Mouse (Mus musculus): ENCODE measurements around the gene Stx16. TPM values are rescaled to one million over a fixed set of nuclear protein-coding genes. Genes with fewer than 3 reads are reported as not detected.

Stx16 gene
- polyA plus RNA-seq, 1 experiment from 2014 or later: 4.1 TPM

DNA sequence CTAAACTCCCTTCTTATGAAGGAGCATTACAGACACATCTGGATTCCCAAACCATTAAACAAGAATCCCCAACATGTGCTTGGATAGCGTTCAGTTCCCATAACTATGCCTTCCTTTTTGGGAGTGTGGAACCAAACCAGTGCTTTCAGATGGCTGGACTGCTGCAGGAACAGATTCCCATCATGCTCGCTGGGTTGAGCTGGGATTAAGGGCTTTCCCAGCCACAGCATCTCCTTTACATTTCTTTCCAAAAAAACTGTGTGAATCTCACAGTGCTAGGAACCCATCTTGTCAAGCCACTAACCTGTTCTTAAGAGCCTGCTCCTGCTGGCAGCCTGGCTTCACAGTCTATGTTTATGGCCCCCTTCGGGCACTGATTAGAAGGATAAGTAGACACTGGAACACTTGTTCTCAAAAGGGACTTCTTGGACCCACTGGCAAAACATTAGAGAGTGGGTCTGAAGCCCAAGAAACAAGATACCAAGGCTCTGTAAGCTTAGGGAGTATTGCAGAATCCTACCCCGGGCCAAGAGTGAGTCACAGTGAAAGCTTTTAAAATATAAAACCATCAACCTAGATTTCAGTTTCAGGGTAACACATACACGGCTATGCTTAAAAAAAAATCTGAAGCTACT, 2.8 kb upstream of the Stx16 start:
- no peak overlapping the region for H3K9ac ChIP-seq (ENCODE audit: low read length)
- no peaks in the 10 kb centered on the region for H3K27me3 ChIP-seq (ENCODE audit: control insufficient read depth, insufficient read depth, low read length)
- WGBS: 46% methylated on average over 5 of the region's 5 CpGs
- peaks cover 8% of the 10 kb centered on the region for H3K4me1 ChIP-seq (replicated peaks; ENCODE audit: control insufficient read depth, insufficient read depth)
- TF ChIP-seq EP300 (optimal IDR thresholded peaks at IDR 0.05): no peak
- TF ChIP-seq CTCF (IDR thresholded peaks at IDR 0.05; ENCODE audit: low read depth): no peak
- H3K27ac ChIP-seq (replicated peaks): peak overlapping the region; percentile 81
- no peaks in the 10 kb centered on the region for H3K9me3 ChIP-seq (ENCODE audit: control insufficient read depth, low read length)
- DNase-seq (ENCODE audit: low spot score) (no peak), ATAC-seq (ENCODE audit: low FRiP score, low TSS enrichment) (no peak)
- H3K36me3 ChIP-seq (ENCODE audit: control insufficient read depth, insufficient read depth, low read length): no peaks in the 10 kb centered on the region
- no peak overlapping the region for H3K4me3 ChIP-seq (ENCODE audit: low read depth, low read length)
- no peak overlapping the region for H3K4me2 ChIP-seq (replicated peaks; ENCODE audit: low read depth)

DNA sequence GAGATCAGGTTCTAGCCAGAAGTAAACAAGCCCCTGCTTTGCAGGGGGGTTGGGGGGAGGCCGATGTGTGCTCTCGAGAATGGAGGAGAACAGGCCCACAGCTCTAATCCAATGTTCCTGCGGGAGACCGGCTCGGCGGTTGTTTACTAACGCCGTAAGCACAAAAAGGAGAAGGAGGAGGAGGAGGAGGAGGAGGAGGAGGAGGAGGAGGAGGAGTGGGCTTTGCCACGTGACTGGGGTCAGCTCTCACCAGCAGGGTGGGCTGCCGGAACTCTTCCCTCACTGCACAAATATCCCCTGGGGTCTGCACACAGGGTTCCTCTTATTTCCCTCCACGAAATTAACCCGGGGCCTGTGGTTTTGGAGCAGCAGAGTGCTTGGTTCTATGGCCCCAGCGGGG, 1.5 kb upstream of the Stx16 start:
- Histone ChIP-seq H3K4me2 (replicated peaks; ENCODE audit: low read depth) (peak overlapping the region; percentile 100), H3K9me3 (ENCODE audit: control insufficient read depth, low read length) (no peaks in the 10 kb centered on the region), H3K27ac (replicated peaks) (peak overlapping the region; percentile 93), H3K27me3 (ENCODE audit: control insufficient read depth, insufficient read depth, low read length) (no peaks in the 10 kb centered on the region), H3K4me3 (ENCODE audit: low read depth, low read length) (peak overlapping the region; percentile 83; the same call in 1 of the 2 replicates), H3K4me1 (replicated peaks; ENCODE audit: control insufficient read depth, insufficient read depth) (peaks cover 8% of the 10 kb centered on the region), H3K9ac (ENCODE audit: low read length) (peak overlapping the region; percentile 79), H3K36me3 (ENCODE audit: control insufficient read depth, insufficient read depth, low read length) (no peaks in the 10 kb centered on the region)
- 3% methylated on average over 9 of the region's 13 CpGs for WGBS
- no peak for ATAC-seq (ENCODE audit: low FRiP score, low TSS enrichment)
- DNase-seq (ENCODE audit: low spot score): peak; percentile 22
- no peak for TF ChIP-seq CTCF (IDR thresholded peaks at IDR 0.05; ENCODE audit: low read depth)

DNA sequence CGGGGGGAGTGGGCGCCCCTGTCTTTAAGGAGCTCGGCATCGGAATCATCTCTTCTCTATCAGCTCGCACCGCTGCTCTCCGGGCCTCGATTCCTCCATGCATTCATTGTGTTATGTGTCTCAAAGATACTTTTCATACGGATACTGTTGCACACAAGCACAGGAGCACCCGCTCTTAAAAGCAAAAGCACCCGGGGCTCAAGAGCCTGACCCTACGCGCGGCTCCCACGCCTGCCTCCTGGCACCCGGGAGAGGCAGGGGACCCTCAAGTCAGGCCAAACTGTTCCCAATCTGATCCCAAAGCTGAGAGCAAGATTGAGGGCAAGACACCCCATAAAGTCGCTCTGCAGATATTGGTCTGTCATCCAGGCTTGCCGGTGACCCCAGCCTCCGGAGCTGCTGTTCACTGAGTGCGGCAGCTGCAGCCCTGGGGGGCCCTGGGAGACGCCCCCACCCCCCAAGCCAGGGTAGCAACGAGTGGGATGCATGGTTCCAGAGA, 987 bp upstream of the Stx16 start:
- no peak for ATAC-seq (ENCODE audit: low FRiP score, low TSS enrichment)
- Histone ChIP-seq H3K4me3 (ENCODE audit: low read depth, low read length) (peak overlapping the region; percentile 83; the same call in 1 of the 2 replicates), H3K4me1 (replicated peaks; ENCODE audit: control insufficient read depth, insufficient read depth) (peaks cover 8% of the 10 kb centered on the region), H3K36me3 (ENCODE audit: control insufficient read depth, insufficient read depth, low read length) (no peaks in the 10 kb centered on the region), H3K4me2 (replicated peaks; ENCODE audit: low read depth) (peak overlapping the region; percentile 100), H3K27me3 (ENCODE audit: control insufficient read depth, insufficient read depth, low read length) (no peaks in the 10 kb centered on the region), H3K9me3 (ENCODE audit: control insufficient read depth, low read length) (no peaks in the 10 kb centered on the region), H3K9ac (ENCODE audit: low read length) (peak overlapping the region; percentile 79), H3K27ac (replicated peaks) (peak overlapping the region; percentile 93)
- no peak for DNase-seq (ENCODE audit: low spot score)
- 8% methylated on average over 22 of the region's 22 CpGs for WGBS
- TF ChIP-seq EP300 (optimal IDR thresholded peaks at IDR 0.05) (no peak), CTCF (IDR thresholded peaks at IDR 0.05; ENCODE audit: low read depth) (no peak)

DNA sequence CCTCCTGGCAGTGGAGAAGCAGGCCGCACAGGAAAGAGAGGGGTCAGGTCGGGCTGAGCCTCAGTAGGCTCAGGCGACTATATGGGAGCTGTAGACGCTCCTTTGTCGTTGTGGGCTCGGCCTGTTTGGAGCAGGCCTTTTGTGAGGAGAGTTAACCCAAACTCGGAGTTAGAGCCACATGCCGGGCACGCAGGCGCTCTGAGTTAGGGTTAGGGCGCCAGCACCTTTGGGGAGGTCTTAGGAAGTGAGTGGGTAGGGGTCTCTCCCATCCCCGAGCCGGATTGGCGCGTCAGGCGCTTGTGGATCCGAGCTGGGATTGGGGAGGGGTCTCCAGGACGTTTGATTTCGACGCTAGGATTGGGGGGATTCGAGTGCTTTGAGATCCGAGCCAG, 321 bp downstream of the Stx16 start:
- Histone ChIP-seq H3K9ac (ENCODE audit: low read length) (peak overlapping the region; percentile 79), H3K36me3 (ENCODE audit: control insufficient read depth, insufficient read depth, low read length) (no peaks in the 10 kb centered on the region), H3K4me2 (replicated peaks; ENCODE audit: low read depth) (peak overlapping the region; percentile 100), H3K4me3 (ENCODE audit: low read depth, low read length) (peak overlapping the region; percentile 83), H3K4me1 (replicated peaks; ENCODE audit: control insufficient read depth, insufficient read depth) (peaks cover 8% of the 10 kb centered on the region), H3K27me3 (ENCODE audit: control insufficient read depth, insufficient read depth, low read length) (no peaks in the 10 kb centered on the region), H3K27ac (replicated peaks) (peak overlapping the region; percentile 93), H3K9me3 (ENCODE audit: control insufficient read depth, low read length) (no peaks in the 10 kb centered on the region)
- WGBS: under 1% methylated on average over 22 of the region's 22 CpGs
- DNase-seq (ENCODE audit: low spot score) (no peak), ATAC-seq (ENCODE audit: low FRiP score, low TSS enrichment) (peak; percentile 70)
- no peak for TF ChIP-seq CTCF (IDR thresholded peaks at IDR 0.05; ENCODE audit: low read depth)
- TF ChIP-seq EP300 (optimal IDR thresholded peaks at IDR 0.05): no peak

DNA sequence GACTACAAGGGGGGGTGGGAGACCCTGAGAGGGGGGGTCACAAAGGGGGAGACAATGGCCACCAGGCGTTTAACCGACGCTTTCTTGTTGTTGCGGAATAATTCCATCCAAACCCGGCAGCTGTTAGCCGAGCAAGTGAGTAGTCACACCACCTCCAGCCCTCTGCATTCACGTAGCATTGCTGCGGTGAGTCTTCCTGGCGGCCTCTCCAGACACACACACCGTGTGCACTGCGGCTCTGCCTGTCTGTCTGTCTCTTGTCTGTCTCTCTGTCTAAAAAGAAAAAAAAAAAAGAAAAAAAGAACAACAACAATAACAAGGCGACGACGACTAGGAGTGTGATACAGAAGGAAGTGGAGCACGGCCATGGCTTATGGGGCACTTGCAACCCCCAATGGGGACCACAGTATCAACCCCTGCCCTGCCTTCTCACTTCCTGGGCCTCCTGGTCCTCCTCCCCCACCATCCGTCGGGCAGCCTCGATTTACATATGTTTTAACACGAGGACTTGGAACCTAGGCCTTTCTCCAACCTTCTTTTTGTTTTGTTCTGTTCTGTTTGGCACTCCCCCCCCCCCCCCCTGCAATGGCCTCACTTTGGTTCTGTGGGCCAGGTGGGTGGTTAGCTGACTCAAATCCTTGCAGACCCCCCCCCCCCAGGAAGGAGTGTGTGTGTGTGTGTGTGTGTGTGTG, 1.0 kb downstream of the Stx16 start:
- no peaks in the 10 kb centered on the region for H3K27me3 ChIP-seq (ENCODE audit: control insufficient read depth, insufficient read depth, low read length)
- peak overlapping the region; percentile 83 for H3K4me3 ChIP-seq (ENCODE audit: low read depth, low read length)
- H3K36me3 ChIP-seq (ENCODE audit: control insufficient read depth, insufficient read depth, low read length): no peaks in the 10 kb centered on the region
- WGBS: 0% methylated on average over 19 of the region's 19 CpGs
- peak; percentile 48 for DNase-seq (ENCODE audit: low spot score)
- H3K4me1 ChIP-seq (replicated peaks; ENCODE audit: control insufficient read depth, insufficient read depth): peaks cover 8% of the 10 kb centered on the region
- H3K9me3 ChIP-seq (ENCODE audit: control insufficient read depth, low read length): no peaks in the 10 kb centered on the region
- H3K4me2 ChIP-seq (replicated peaks; ENCODE audit: low read depth): peak overlapping the region; percentile 100
- TF ChIP-seq CTCF (IDR thresholded peaks at IDR 0.05; ENCODE audit: low read depth) (no peak), EP300 (optimal IDR thresholded peaks at IDR 0.05) (no peak)
- ATAC-seq (ENCODE audit: low FRiP score, low TSS enrichment): no peak
- peak overlapping the region; percentile 79 for H3K9ac ChIP-seq (ENCODE audit: low read length)
- H3K27ac ChIP-seq (replicated peaks): peak overlapping the region; percentile 93

Measured in stomach, postnatal 0 days (tissue).